Mouse (Mus musculus) liver, adult 2 months (tissue): ENCODE data around the gene Sox18. TPM values are rescaled to one million over a fixed set of nuclear protein-coding genes. Genes with fewer than 3 reads are reported as not detected.

Experiments
- DNase-seq: peaks from one replicate; pipeline ENCODE4 v3.0.0-alpha.2; 2011; ENCODE audit warnings: low read depth, low spot score; ENCODE audit errors: extremely low read depth
- H3K27ac ChIP-seq: fragments of 200-500 bp; replicated peaks from 2 replicates; pipeline ENCODE4 v1.5.1; 2012; ENCODE audit warnings: low read depth, mild to moderate bottlenecking, control low read depth, inconsistent platforms, low read length; ENCODE audit not compliant: insufficient read depth
- H3K27me3 ChIP-seq: fragments of 200-500 bp; 2 replicates; pipeline ENCODE4 v1.6.1; 2012; ENCODE audit warnings: mild to moderate bottlenecking, moderate library complexity, low read length, inconsistent platforms; ENCODE audit not compliant: control insufficient read depth, insufficient read depth
- H3K36me3 ChIP-seq: fragments of 200-500 bp; 2 replicates; pipeline ENCODE4 v1.6.1; 2012; ENCODE audit warnings: low read length, inconsistent platforms; ENCODE audit not compliant: control insufficient read depth, insufficient read depth
- H3K4me1 ChIP-seq: fragments of 200-500 bp; 2 replicates; pipeline ENCODE4 v1.6.1; 2011; ENCODE audit warnings: low read length; ENCODE audit not compliant: control insufficient read depth, insufficient read depth
- H3K4me3 ChIP-seq: fragments of 200-500 bp; 2 replicates; pipeline ENCODE4 v1.5.1; 2011; ENCODE audit warnings: low read depth, mild to moderate bottlenecking, control low read depth, low read length, moderate library complexity; ENCODE audit not compliant: insufficient read depth
- H3K79me2 ChIP-seq: fragments of 200-500 bp; 2 replicates; pipeline ENCODE4 v1.6.1; 2012; ENCODE audit warnings: inconsistent platforms, mild to moderate bottlenecking, low read length, moderate library complexity; ENCODE audit not compliant: control insufficient read depth, insufficient read depth
- H3K9ac ChIP-seq: fragments of 200-500 bp; 2 replicates; pipeline ENCODE4 v1.6.1; 2012; ENCODE audit warnings: low read depth, mild to moderate bottlenecking, control low read depth, inconsistent platforms, low read length
- CTCF ChIP-seq: fragments of 200-500 bp; IDR thresholded peaks from 2 replicates; pipeline ENCODE4 v1.5.1; 2011; ENCODE audit warnings: low read depth, low read length, control low read depth
- POLR2A ChIP-seq: fragments of 200-500 bp; IDR thresholded peaks from 2 replicates; pipeline ENCODE4 v1.6.1; 2011; ENCODE audit warnings: low read length, control low read depth; ENCODE audit not compliant: insufficient read depth; ENCODE audit errors: extremely low read depth
- WGBS: fragments of 180-500 bp; shearing (Covaris S2); methylation state at CpG from one replicate; pipeline ENCODE4 v1.1.7; 2018; 5-methylcytosine and 5-hydroxymethylcytosine counted together
- polyA plus RNA-seq: library from polyadenylated mRNA; depleted of rRNA; stranded (reverse); fragments of >200 nt; gene quantifications from 2 replicates; pipeline ENCODE4 v1.2.3, GENCODE M21; 2012; rRNA removed
- total RNA-seq: library from RNA; depleted of rRNA; stranded (reverse); fragments of >200 nt; gene quantifications from 2 replicates; pipeline ENCODE4 v1.2.3, GENCODE M21; 2014; rRNA removed

The Sox18 gene
- 1.4 and 2.9 TPM in 2 replicates for total RNA-seq
- 8.0 and 9.8 TPM in 2 replicates for polyA plus RNA-seq

- 2% methylated on average over 41 of the region's 43 CpGs for WGBS
- TF ChIP-seq CTCF (no peak), POLR2A (peak; percentile 79)
- DNase-seq, result no peak
- Histone ChIP-seq H3K9ac (peak within 1 kb of the TSS; percentile 88), H3K27ac (peak within 1 kb of the TSS; percentile 52), H3K36me3 (no peaks in the 10 kb centered on the region), H3K27me3 (peaks cover 15% of the 10 kb centered on the region), H3K79me2 (peaks cover 4% of the 10 kb centered on the region; the same call in 1 of the 2 replicates), H3K4me1 (no peaks in the 10 kb centered on the region), H3K4me3 (peak within 1 kb of the TSS; percentile 74)
Observed at GRCm38 (mm10) chr2:181671326-181671725, at the start of gene Sox18. Sox18 (minus strand) TSS chr2:181671640.

- no peak for DNase-seq
- H3K4me3 ChIP-seq, result no peak overlapping the region
- no peaks in the 10 kb centered on the region for H3K27me3 ChIP-seq
- no peak overlapping the region for H3K27ac ChIP-seq
- H3K9ac ChIP-seq, result no peak overlapping the region
- no peaks in the 10 kb centered on the region for H3K36me3 ChIP-seq
- H3K79me2 ChIP-seq, result no peaks in the 10 kb centered on the region
- no peak for TF ChIP-seq POLR2A
- no peak for TF ChIP-seq CTCF
- H3K4me1 ChIP-seq, result no peaks in the 10 kb centered on the region
Observed at GRCm38 (mm10) chr2:181721200-181721599, 49.8 kb upstream of the Sox18 start.

GRCm38 (mm10) chr2:181720061-181720460 lies 48.6 kb upstream of the Sox18 start:
- Histone ChIP-seq H3K4me1 (no peaks in the 10 kb centered on the region), H3K36me3 (no peaks in the 10 kb centered on the region), H3K27ac (no peak overlapping the region), H3K9ac (no peak overlapping the region), H3K4me3 (no peak overlapping the region), H3K79me2 (no peaks in the 10 kb centered on the region), H3K27me3 (no peaks in the 10 kb centered on the region)
- DNase-seq, result no peak
- no peak for TF ChIP-seq CTCF
- TF ChIP-seq POLR2A, result no peak
- 46% methylated on average over 3 of the region's 3 CpGs for WGBS

GRCm38 (mm10) chr2:181716991-181717390 lies 45.6 kb upstream of the Sox18 start:
- H3K27me3 ChIP-seq, result no peaks in the 10 kb centered on the region
- H3K36me3 ChIP-seq, result no peaks in the 10 kb centered on the region
- no peak overlapping the region for H3K9ac ChIP-seq
- H3K4me1 ChIP-seq, result no peaks in the 10 kb centered on the region
- TF ChIP-seq CTCF (no peak), POLR2A (no peak)
- no peak overlapping the region for H3K4me3 ChIP-seq
- no peak overlapping the region for H3K27ac ChIP-seq
- 44% methylated on average over 3 of the region's 3 CpGs for whole genome bisulfite sequencing
- no peak for DNase-seq
- H3K79me2 ChIP-seq, result no peaks in the 10 kb centered on the region

- TF ChIP-seq CTCF, result no peak
- no peak for TF ChIP-seq POLR2A
- 78% methylated on average over 3 of the region's 3 CpGs for WGBS
- H3K27ac ChIP-seq, result no peak overlapping the region
- H3K9ac ChIP-seq, result no peak overlapping the region
- no peaks in the 10 kb centered on the region for H3K79me2 ChIP-seq
- H3K4me1 ChIP-seq, result no peaks in the 10 kb centered on the region
- H3K27me3 ChIP-seq, result no peaks in the 10 kb centered on the region
- DNase-seq, result no peak
- no peaks in the 10 kb centered on the region for H3K36me3 ChIP-seq
- no peak overlapping the region for H3K4me3 ChIP-seq
Observed at GRCm38 (mm10) chr2:181715382-181715781, 43.9 kb upstream of the Sox18 start.

GRCm38 (mm10) chr2:181714903-181715326 lies 43.5 kb upstream of the Sox18 start, which contains the start of gene Oprl1:
Oprl1 (plus strand) TSS chr2:181715016.
- 3% methylated on average over 7 of the region's 7 CpGs for WGBS
- Histone ChIP-seq H3K36me3 (no peaks in the 10 kb centered on the region), H3K27ac (no peak within 1 kb of the TSS), H3K4me3 (no peak within 1 kb of the TSS), H3K4me1 (no peaks in the 10 kb centered on the region), H3K27me3 (no peaks in the 10 kb centered on the region), H3K9ac (no peak within 1 kb of the TSS), H3K79me2 (no peaks in the 10 kb centered on the region)
- DNase-seq, result no peak
- TF ChIP-seq POLR2A, result no peak
- TF ChIP-seq CTCF, result no peak
